Mouse (Mus musculus): ENCODE measurements around the gene Itgad. TPM values are rescaled to one million over a fixed set of nuclear protein-coding genes. Genes with fewer than 3 reads are reported as not detected.

Itgad gene
- total RNA-seq, 2 experiments from 2014 or later = 0.09 TPM; not detected in 1

GRCm38 (mm10) chr7:128244410-128245025, 90.3 kb downstream of the Itgad start:
- no peak for DNase-seq

GRCm38 (mm10) chr7:128245547-128245946, 91.4 kb downstream of the Itgad start:
- no peak for DNase-seq

GRCm38 (mm10) chr7:128246496-128247391, 92.6 kb downstream of the Itgad start, which contains the start of gene Tgfb1i1:
Tgfb1i1 (plus strand) TSS chr7:128246812.
- DNase-seq = peak; percentile 62

DNA sequence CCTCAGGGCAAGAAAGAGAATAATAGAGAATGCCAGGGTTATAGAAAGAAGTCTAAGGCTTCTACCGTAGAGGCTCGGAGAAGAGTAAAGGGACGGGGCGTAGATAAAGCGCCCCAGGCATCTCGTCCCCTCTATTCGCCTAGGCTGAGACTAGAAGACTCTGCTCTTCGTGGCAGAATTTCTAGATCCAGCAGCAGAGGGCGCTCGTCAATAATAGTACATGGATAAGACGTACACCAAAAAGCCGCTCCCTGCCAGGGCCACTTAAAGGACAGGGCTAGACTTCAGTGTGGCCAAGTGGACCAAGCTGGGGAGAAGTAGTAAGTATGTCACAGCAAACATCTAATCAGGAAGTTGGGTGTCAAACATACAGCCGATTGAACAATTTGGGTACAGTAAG, 93.3 kb downstream of the Itgad start:
- DNase-seq = peak; percentile 88

- no peak for DNase-seq
Measured at GRCm38 (mm10) chr7:128248081-128249042, 94.2 kb downstream of the Itgad start.

GRCm38 (mm10) chr7:128249998-128250397, 95.8 kb downstream of the Itgad start:
- DNase-seq = no peak

- no peak for DNase-seq
Measured at GRCm38 (mm10) chr7:128251946-128252345, 97.8 kb downstream of the Itgad start.

- peak; percentile 30 for DNase-seq
Measured at GRCm38 (mm10) chr7:128252609-128253008, 98.4 kb downstream of the Itgad start.

GRCm38 (mm10) chr7:128254978-128255377, 100.8 kb downstream of the Itgad start:
- DNase-seq = no peak

DNA sequence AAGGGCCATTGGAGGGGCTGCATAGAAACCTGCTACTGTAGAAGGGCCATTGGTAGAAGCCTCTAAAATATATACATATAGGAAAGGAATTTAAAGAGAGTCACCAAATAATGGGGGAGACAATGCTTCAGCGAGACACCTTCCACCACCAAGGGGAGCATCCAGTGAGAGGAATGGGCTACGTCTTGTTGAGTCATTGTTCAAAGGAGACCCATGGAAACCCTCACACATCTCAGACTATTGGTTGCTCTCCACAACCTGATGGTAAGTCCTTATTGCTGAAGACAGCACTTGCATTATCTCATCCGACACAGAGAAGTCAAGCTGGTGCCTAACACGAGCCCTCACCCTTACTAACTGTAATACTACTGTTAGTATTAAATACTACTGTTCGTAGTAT, 101.6 kb downstream of the Itgad start:
- DNase-seq = no peak

- no peak for DNase-seq
Measured at GRCm38 (mm10) chr7:128256783-128257334, 102.7 kb downstream of the Itgad start.

DNA sequence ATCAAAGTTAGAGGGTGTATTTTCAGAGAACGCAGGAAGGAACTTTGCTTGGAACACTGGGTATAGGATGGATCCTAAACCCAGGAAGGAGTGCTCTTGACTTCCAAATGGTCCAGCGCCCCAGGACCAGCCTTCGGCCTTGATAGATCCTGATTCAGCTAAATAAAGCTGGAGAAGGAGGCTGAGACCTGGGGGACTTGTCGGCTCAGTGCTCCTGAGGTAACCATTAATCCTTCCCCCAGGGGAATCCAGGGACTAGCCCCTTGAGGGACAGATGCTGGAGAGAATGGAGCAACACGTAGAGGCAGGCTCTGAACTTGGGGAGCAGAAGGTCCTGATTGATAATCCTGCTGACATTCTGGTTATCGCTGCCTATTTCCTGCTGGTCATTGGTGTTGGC, 111.2 kb downstream of the Itgad start, which contains the start of gene Slc5a2:
Slc5a2 (plus strand) TSS at position 247 of the 400 bp plus-strand sequence.
- no peak for DNase-seq

- no peak for DNase-seq
Measured at GRCm38 (mm10) chr7:128266056-128266455, 111.9 kb downstream of the Itgad start.

DNA sequence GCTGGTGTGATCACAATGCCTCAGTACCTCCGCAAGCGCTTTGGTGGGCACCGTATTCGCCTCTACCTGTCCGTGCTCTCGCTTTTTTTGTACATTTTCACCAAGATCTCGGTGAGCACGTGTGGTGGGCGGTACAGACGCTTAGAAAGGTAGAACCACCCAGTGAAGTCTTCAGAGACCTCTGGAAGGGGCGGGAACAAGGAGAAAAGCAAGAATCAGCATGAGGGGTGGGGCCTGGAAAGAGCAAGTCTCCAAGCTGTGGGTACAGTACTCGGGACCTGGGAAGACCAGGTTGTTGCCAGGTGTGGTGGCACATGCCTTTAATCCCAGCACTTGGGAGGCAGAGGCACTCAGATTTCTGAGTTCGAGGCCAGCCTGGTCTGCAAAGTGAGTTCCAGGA, 113.2 kb downstream of the Itgad start:
- DNase-seq = no peak

DNA sequence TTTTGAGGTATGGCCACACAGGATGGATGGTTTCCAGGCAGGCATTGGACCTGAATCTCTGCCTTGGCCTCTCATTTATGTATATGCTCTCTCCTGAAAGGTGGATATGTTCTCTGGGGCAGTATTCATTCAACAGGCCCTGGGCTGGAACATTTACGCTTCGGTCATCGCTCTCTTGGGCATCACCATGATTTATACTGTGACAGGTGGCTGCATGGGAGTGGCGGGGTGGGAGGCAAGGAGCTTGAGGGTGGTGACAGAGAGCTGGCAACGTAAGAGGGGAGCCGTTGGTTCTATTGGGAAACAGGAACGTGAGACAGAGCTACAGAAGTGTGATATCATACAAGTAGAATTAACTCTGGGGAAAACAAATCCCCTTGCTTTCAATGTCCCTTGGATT, 113.6 kb downstream of the Itgad start:
- DNase-seq = no peak

- no peak for DNase-seq
Measured at GRCm38 (mm10) chr7:128270431-128270850, 116.3 kb downstream of the Itgad start.

GRCm38 (mm10) chr7:128271496-128271895, 117.3 kb downstream of the Itgad start:
- DNase-seq = no peak

All from gastrocnemius, postnatal 10 days (tissue).